Mouse (Mus musculus): Measurements from ENCODE around the gene Maats1. TPM values are rescaled to one million over a fixed set of nuclear protein-coding genes. Genes with fewer than 3 reads are reported as not detected.

Gene Maats1
- total RNA-seq, 2 experiments from 2014 or later = not detected

GRCm38 (mm10) chr16:38304460-38305194, 37.3 kb downstream of the Maats1 start:
- ATAC-seq (replicated peaks; ENCODE audit: low FRiP score, poor library complexity, severe bottlenecking) = no peak

GRCm38 (mm10) chr16:38302367-38302766, 39.6 kb downstream of the Maats1 start:
- no peak for ATAC-seq (replicated peaks; ENCODE audit: low FRiP score, poor library complexity, severe bottlenecking)

GRCm38 (mm10) chr16:38298410-38298809, 43.5 kb downstream of the Maats1 start:
- no peak for ATAC-seq (replicated peaks; ENCODE audit: low FRiP score, poor library complexity, severe bottlenecking)

GRCm38 (mm10) chr16:38295349-38295930, 46.5 kb downstream of the Maats1 start:
- ATAC-seq (replicated peaks; ENCODE audit: low FRiP score, poor library complexity, severe bottlenecking) = no peak

GRCm38 (mm10) chr16:38294685-38295348, 47.1 kb downstream of the Maats1 start, which contains the start of gene Nr1i2:
Gene Nr1i2, minus strand, starts transcription at chr16:38294824.
- no peak for ATAC-seq (replicated peaks; ENCODE audit: low FRiP score, poor library complexity, severe bottlenecking)

GRCm38 (mm10) chr16:38290151-38290550, 51.8 kb downstream of the Maats1 start:
- ATAC-seq (replicated peaks; ENCODE audit: low FRiP score, poor library complexity, severe bottlenecking) = no peak

- no peak for ATAC-seq (replicated peaks; ENCODE audit: low FRiP score, poor library complexity, severe bottlenecking)
Observed at GRCm38 (mm10) chr16:38288851-38289250, 53.1 kb downstream of the Maats1 start.

GRCm38 (mm10) chr16:38287762-38288161, 54.2 kb downstream of the Maats1 start:
- ATAC-seq (replicated peaks; ENCODE audit: low FRiP score, poor library complexity, severe bottlenecking) = no peak

GRCm38 (mm10) chr16:38287357-38287756, 54.6 kb downstream of the Maats1 start:
- no peak for ATAC-seq (replicated peaks; ENCODE audit: low FRiP score, poor library complexity, severe bottlenecking)

- ATAC-seq (replicated peaks; ENCODE audit: low FRiP score, poor library complexity, severe bottlenecking) = no peak
Observed at GRCm38 (mm10) chr16:38286541-38286940, 55.4 kb downstream of the Maats1 start.

GRCm38 (mm10) chr16:38285801-38286200, 56.1 kb downstream of the Maats1 start:
- ATAC-seq (replicated peaks; ENCODE audit: low FRiP score, poor library complexity, severe bottlenecking) = no peak

GRCm38 (mm10) chr16:38283300-38283699, 58.6 kb downstream of the Maats1 start:
- no peak for ATAC-seq (replicated peaks; ENCODE audit: low FRiP score, poor library complexity, severe bottlenecking)

- ATAC-seq (replicated peaks; ENCODE audit: low FRiP score, poor library complexity, severe bottlenecking) = no peak
Observed at GRCm38 (mm10) chr16:38282559-38283160, 59.3 kb downstream of the Maats1 start.

- ATAC-seq (replicated peaks; ENCODE audit: low FRiP score, poor library complexity, severe bottlenecking) = no peak
Observed at GRCm38 (mm10) chr16:38280951-38281350, 61.0 kb downstream of the Maats1 start.

GRCm38 (mm10) chr16:38279794-38280193, 62.1 kb downstream of the Maats1 start:
- ATAC-seq (replicated peaks; ENCODE audit: low FRiP score, poor library complexity, severe bottlenecking) = no peak

GRCm38 (mm10) chr16:38274737-38275136, 67.2 kb downstream of the Maats1 start:
- no peak for ATAC-seq (replicated peaks; ENCODE audit: low FRiP score, poor library complexity, severe bottlenecking)

- ATAC-seq (replicated peaks; ENCODE audit: low FRiP score, poor library complexity, severe bottlenecking) = no peak
Observed at GRCm38 (mm10) chr16:38272483-38272882, 69.5 kb downstream of the Maats1 start.

GRCm38 (mm10) chr16:38271601-38272000, 70.3 kb downstream of the Maats1 start:
- no peak for ATAC-seq (replicated peaks; ENCODE audit: low FRiP score, poor library complexity, severe bottlenecking)

GRCm38 (mm10) chr16:38255927-38256326, 86.0 kb downstream of the Maats1 start:
- no peak for ATAC-seq (replicated peaks; ENCODE audit: low FRiP score, poor library complexity, severe bottlenecking)

GRCm38 (mm10) chr16:38255107-38255506, 86.8 kb downstream of the Maats1 start:
- no peak for ATAC-seq (replicated peaks; ENCODE audit: low FRiP score, poor library complexity, severe bottlenecking)

- no peak for ATAC-seq (replicated peaks; ENCODE audit: low FRiP score, poor library complexity, severe bottlenecking)
Observed at GRCm38 (mm10) chr16:38254001-38254400, 87.9 kb downstream of the Maats1 start.
